8 mouse cellular contexts compared by ENCODE assay signal in genomic region chr4:129608426-129609025, GRCm38 (mm10). TPM values are rescaled to one million over a fixed set of nuclear protein-coding genes. Genes with fewer than 3 reads are reported as not detected.
DNase-seq lines count a peak whose midpoint lies in the region; ATAC-seq and TF ChIP-seq lines count a peak whose summit lies in the region.

No protein-coding gene starts in this region.

- intact Hi-C loops in heart, postnatal 10 days (cut with DNase I): loop anchor here (1.0 to 10.0 kb wide), 3 partner anchors 23 to 114 kb away; partner anchors contain the start of genes Fam229a and Tssk3

- H3K4me3 ChIP-seq in E14TG2a.4 (replicated peaks; ENCODE audit: low read length): peak overlapping the region; percentile 49; the same call in 1 of the 2 replicates
- H3K4me3 ChIP-seq in forebrain, embryonic 10.5 days: no peak overlapping the region
- H3K4me3 ChIP-seq in liver, postnatal 0 days (ENCODE audit: low read depth, low read length): no peak overlapping the region
- H3K4me3 ChIP-seq in neural tube, embryonic 15.5 days (replicated peaks): no peak overlapping the region
- no peak overlapping the region for H3K4me3 ChIP-seq in testis, adult 2 months (ENCODE audit: control insufficient read depth, low read depth, low read length)

- 0 out of 2 replicates have a peak overlapping the region, but pooled peaks have one; percentile 51 for H3K27ac ChIP-seq in forebrain, embryonic 10.5 days
- peak overlapping the region; percentile 55; the same call in 1 of the 2 replicates for H3K27ac ChIP-seq in liver, postnatal 0 days (ENCODE audit: low read depth)
- peak overlapping the region; percentile 60 for H3K27ac ChIP-seq in neural tube, embryonic 15.5 days (replicated peaks)
- H3K27ac ChIP-seq in testis, adult 2 months (ENCODE audit: control insufficient read depth, insufficient read depth, low read depth, low read length): no peak overlapping the region

- H3K9ac ChIP-seq in liver, postnatal 0 days (replicated peaks): no peak overlapping the region
- no peak overlapping the region; the same call in 1 of the 2 replicates for H3K9ac ChIP-seq in neural tube, embryonic 15.5 days (replicated peaks)

- WGBS in forebrain, embryonic 10.5 days: 41% methylated on average over 7 of the region's 7 CpGs
- 39% methylated on average over 7 of the region's 7 CpGs for WGBS in liver, postnatal 0 days (ENCODE audit: insufficient replicate concordance)
- WGBS in neural tube, embryonic 15.5 days: 33% methylated on average over 7 of the region's 7 CpGs

- peak; percentile 53 for TF ChIP-seq CTCF in E14TG2a.4 (conservative IDR thresholded peaks at IDR 0.05; ENCODE audit: low read length)
- TF ChIP-seq CTCF in liver, postnatal 0 days (IDR thresholded peaks at IDR 0.05; ENCODE audit: low read depth): peak; percentile 97
- TF ChIP-seq CTCF in testis, adult 2 months (IDR thresholded peaks at IDR 0.05; ENCODE audit: control insufficient read depth, insufficient read depth, insufficient replicate concordance, low read depth, low read length): peak; percentile 89; the same call in 1 of the 2 replicates

- no peak overlapping the region for H3K4me2 ChIP-seq in liver, postnatal 0 days (ENCODE audit: low read depth, low read length)
- no peak overlapping the region for H3K4me2 ChIP-seq in neural tube, embryonic 15.5 days

- ATAC-seq in liver, postnatal 0 days: peak; percentile 91
- ATAC-seq in neural tube, embryonic 15.5 days (ENCODE audit: low FRiP score): peak; percentile 82

- no peak for TF ChIP-seq POLR2A in testis, adult 2 months (IDR thresholded peaks at IDR 0.05; ENCODE audit: control insufficient read depth, low read depth, low read length)

- peaks cover 58% of the 10 kb centered on the region for H3K36me3 ChIP-seq in E14TG2a.4 (ENCODE audit: insufficient read depth, low read length)
- H3K36me3 ChIP-seq in forebrain, embryonic 10.5 days (replicated peaks): peaks cover 69% of the 10 kb centered on the region
- peaks cover 44% of the 10 kb centered on the region for H3K36me3 ChIP-seq in liver, postnatal 0 days (replicated peaks; ENCODE audit: insufficient read depth, low read length)
- H3K36me3 ChIP-seq in neural tube, embryonic 15.5 days: peaks cover 32% of the 10 kb centered on the region
- no peaks in the 10 kb centered on the region; the same call in none of the 2 replicates for H3K36me3 ChIP-seq in testis, adult 2 months (ENCODE audit: control insufficient read depth, insufficient read depth, low read length)

- H3K4me1 ChIP-seq in E14TG2a.4 (replicated peaks; ENCODE audit: low read depth, low read length): peaks cover 76% of the 10 kb centered on the region
- peaks cover 4% of the 10 kb centered on the region; the same call in 1 of the 2 replicates for H3K4me1 ChIP-seq in forebrain, embryonic 10.5 days
- H3K4me1 ChIP-seq in liver, postnatal 0 days (ENCODE audit: insufficient read depth): peaks cover 5% of the 10 kb centered on the region; the same call in 1 of the 2 replicates
- H3K4me1 ChIP-seq in neural tube, embryonic 15.5 days: peaks cover 9% of the 10 kb centered on the region; the same call in 1 of the 2 replicates
- no peaks in the 10 kb centered on the region for H3K4me1 ChIP-seq in testis, adult 2 months (ENCODE audit: control insufficient read depth, insufficient read depth, low read length)

- H3K27me3 ChIP-seq in E14TG2a.4 (ENCODE audit: insufficient read depth, low read length): no peaks in the 10 kb centered on the region
- no peaks in the 10 kb centered on the region for H3K27me3 ChIP-seq in forebrain, embryonic 10.5 days (ENCODE audit: poor library complexity, severe bottlenecking)
- H3K27me3 ChIP-seq in liver, postnatal 0 days (ENCODE audit: insufficient read depth, low read length): no peaks in the 10 kb centered on the region
- H3K27me3 ChIP-seq in neural tube, embryonic 15.5 days (replicated peaks): no peaks in the 10 kb centered on the region
- H3K27me3 ChIP-seq in testis, adult 2 months (ENCODE audit: control insufficient read depth, insufficient read depth, low read length): no peaks in the 10 kb centered on the region

- peak; percentile 83 for DNase-seq in c-Kit-positive CD71-negative TER-119-negative erythroid progenitor cells, embryonic 14.5 days (ENCODE audit: low read depth)
- peak; percentile 85 for DNase-seq in forebrain, embryonic 10.5 days (ENCODE audit: extremely low spot score, low spot score)
- peak; percentile 87 to 92 for DNase-seq in heart, postnatal 10 days
- peak; percentile 87 to 90 for DNase-seq in kidney, postnatal 36 days
- peak; percentile 88 for DNase-seq in liver, postnatal 0 days

- no peaks in the 10 kb centered on the region for H3K9me3 ChIP-seq in E14TG2a.4 (ENCODE audit: low read length)
- H3K9me3 ChIP-seq in forebrain, embryonic 10.5 days: no peaks in the 10 kb centered on the region
- H3K9me3 ChIP-seq in liver, postnatal 0 days (ENCODE audit: low read length): no peaks in the 10 kb centered on the region
- H3K9me3 ChIP-seq in neural tube, embryonic 15.5 days (replicated peaks): no peaks in the 10 kb centered on the region

- TF ChIP-seq EP300 in liver, postnatal 0 days (IDR thresholded peaks at IDR 0.05; ENCODE audit: low read depth): no peak

RNA-seq across cellular contexts. Expression of gene Dcdc2b, which starts 5.5 kb away (rescaled TPM):
- polyA plus RNA-seq in forebrain, embryonic 10.5 days (2016; fragmentation: Nextera tagmentation; extraction: Ambion mirVana): 2.0 and 2.2 TPM in 2 replicates
- under 1 TPM; 0.52 to 0.84 TPM for total RNA-seq in heart, postnatal 10 days (2021)
- polyA plus RNA-seq in liver, postnatal 0 days (2015; fragmentation: Nextera tagmentation; extraction: Ambion mirVana): 0.54 and 0.71 TPM in 2 replicates
- 2.5 and 3.8 TPM in 2 replicates for polyA plus RNA-seq in neural tube, embryonic 15.5 days (2015; fragmentation: Nextera tagmentation; extraction: Ambion mirVana)
- 15.5 and 19.4 TPM in 2 replicates for polyA plus RNA-seq in testis, adult 2 months (2012; rRNA removed)

RNA-seq across cellular contexts. Expression of gene Tmem234, which starts 8.1 kb away (rescaled TPM):
- 224 and 227 TPM in 2 replicates for polyA plus RNA-seq in forebrain, embryonic 10.5 days (2016; fragmentation: Nextera tagmentation; extraction: Ambion mirVana)
- 10 to 100 TPM; 61.7 to 63.5 TPM for total RNA-seq in heart, postnatal 10 days (2021)
- polyA plus RNA-seq in liver, postnatal 0 days (2015; fragmentation: Nextera tagmentation; extraction: Ambion mirVana): 81.7 and 93.9 TPM in 2 replicates
- polyA plus RNA-seq in neural tube, embryonic 15.5 days (2015; fragmentation: Nextera tagmentation; extraction: Ambion mirVana): 198 and 199 TPM in 2 replicates
- 50.1 and 56.2 TPM in 2 replicates for polyA plus RNA-seq in testis, adult 2 months (2012; rRNA removed)

RNA-seq across cellular contexts. Expression of gene Eif3i, which starts 8.1 kb away (rescaled TPM):
- polyA plus RNA-seq in forebrain, embryonic 10.5 days (2016; fragmentation: Nextera tagmentation; extraction: Ambion mirVana): 298 and 315 TPM in 2 replicates
- 100 to 1,000 TPM; 143 to 144 TPM for total RNA-seq in heart, postnatal 10 days (2021)
- 119 and 125 TPM in 2 replicates for polyA plus RNA-seq in liver, postnatal 0 days (2015; fragmentation: Nextera tagmentation; extraction: Ambion mirVana)
- polyA plus RNA-seq in neural tube, embryonic 15.5 days (2015; fragmentation: Nextera tagmentation; extraction: Ambion mirVana): 205 and 232 TPM in 2 replicates
- polyA plus RNA-seq in testis, adult 2 months (2012; rRNA removed): 204 and 221 TPM in 2 replicates

RNA-seq across cellular contexts. Expression of gene Iqcc, which starts 10.4 kb away (rescaled TPM):
- 30.4 and 34.8 TPM in 2 replicates for polyA plus RNA-seq in forebrain, embryonic 10.5 days (2016; fragmentation: Nextera tagmentation; extraction: Ambion mirVana)
- total RNA-seq in heart, postnatal 10 days (2021): 10 to 100 TPM; 13.1 to 18.2 TPM
- 5.2 and 8.2 TPM in 2 replicates for polyA plus RNA-seq in liver, postnatal 0 days (2015; fragmentation: Nextera tagmentation; extraction: Ambion mirVana)
- 32.7 and 34.5 TPM in 2 replicates for polyA plus RNA-seq in neural tube, embryonic 15.5 days (2015; fragmentation: Nextera tagmentation; extraction: Ambion mirVana)
- polyA plus RNA-seq in testis, adult 2 months (2012; rRNA removed): 45.7 and 46.2 TPM in 2 replicates

RNA-seq across cellular contexts. Expression of gene Ccdc28b, which starts 15.2 kb away (rescaled TPM):
- 43.9 and 47.1 TPM in 2 replicates for polyA plus RNA-seq in forebrain, embryonic 10.5 days (2016; fragmentation: Nextera tagmentation; extraction: Ambion mirVana)
- 10 to 100 TPM; 35.0 to 41.0 TPM for total RNA-seq in heart, postnatal 10 days (2021)
- polyA plus RNA-seq in liver, postnatal 0 days (2015; fragmentation: Nextera tagmentation; extraction: Ambion mirVana): 13.1 and 15.7 TPM in 2 replicates
- polyA plus RNA-seq in neural tube, embryonic 15.5 days (2015; fragmentation: Nextera tagmentation; extraction: Ambion mirVana): 155 and 168 TPM in 2 replicates
- 13.8 and 14.1 TPM in 2 replicates for polyA plus RNA-seq in testis, adult 2 months (2012; rRNA removed)
